Mouse (Mus musculus) frontal cortex, adult (tissue): ENCODE results near the gene Rptor.

Source experiments
- ATAC-seq: cut with Nextera tagmentation; 2 replicates; pipeline ENCODE4 v1.9.2; 2017; ENCODE audit warnings: mild to moderate bottlenecking, moderate library complexity, mixed read lengths; ENCODE audit not compliant: low TSS enrichment

The Rptor gene

GRCm38 (mm10) chr11:119607464-119607863 is 4.8 kb downstream of the Rptor start:
- no peak for ATAC-seq

DNA sequence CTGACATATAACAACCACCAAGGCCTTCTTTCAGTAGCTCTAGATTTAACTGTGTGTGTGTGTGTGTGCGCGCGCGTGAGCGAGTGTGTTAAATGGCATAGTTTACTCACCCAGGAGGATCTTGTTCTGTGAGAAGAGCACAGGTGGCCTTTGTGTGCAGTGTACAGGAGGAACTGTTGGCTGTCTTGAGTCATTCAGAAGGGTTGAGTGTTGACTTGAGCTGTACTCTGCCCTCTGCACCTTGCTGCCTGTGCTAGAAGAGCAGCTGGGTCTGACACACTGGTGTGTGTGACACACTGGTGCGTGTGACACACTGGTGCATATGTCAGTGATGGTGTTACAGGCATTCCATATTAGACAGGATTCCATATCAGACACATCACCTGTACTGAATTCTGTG is 8.8 kb downstream of the Rptor start:
- no peak for ATAC-seq

GRCm38 (mm10) chr11:119612179-119612578 is 9.5 kb downstream of the Rptor start:
- no peak for ATAC-seq

GRCm38 (mm10) chr11:119615087-119615486 is 12.4 kb downstream of the Rptor start:
- ATAC-seq = no peak

DNA sequence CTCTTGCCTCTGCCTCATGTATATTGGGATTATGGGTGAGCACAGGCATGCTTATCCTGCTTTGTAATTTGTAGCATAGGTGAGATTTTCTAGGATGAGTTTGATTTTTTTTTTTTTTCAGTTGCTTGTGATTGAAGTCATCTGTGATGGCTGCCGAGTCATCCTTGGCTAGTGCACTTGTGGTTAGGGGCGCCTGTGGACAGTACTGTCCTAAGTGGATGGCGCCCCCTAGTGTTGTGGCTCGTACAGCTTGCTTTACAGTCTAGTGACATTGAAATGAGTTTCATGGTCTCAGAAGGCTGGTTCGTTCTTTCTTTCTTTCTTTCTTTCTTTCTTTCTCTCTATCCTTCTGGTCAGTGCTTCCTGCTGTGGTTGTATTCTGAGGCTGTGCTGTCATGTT is 16.1 kb downstream of the Rptor start:
- ATAC-seq = no peak

DNA sequence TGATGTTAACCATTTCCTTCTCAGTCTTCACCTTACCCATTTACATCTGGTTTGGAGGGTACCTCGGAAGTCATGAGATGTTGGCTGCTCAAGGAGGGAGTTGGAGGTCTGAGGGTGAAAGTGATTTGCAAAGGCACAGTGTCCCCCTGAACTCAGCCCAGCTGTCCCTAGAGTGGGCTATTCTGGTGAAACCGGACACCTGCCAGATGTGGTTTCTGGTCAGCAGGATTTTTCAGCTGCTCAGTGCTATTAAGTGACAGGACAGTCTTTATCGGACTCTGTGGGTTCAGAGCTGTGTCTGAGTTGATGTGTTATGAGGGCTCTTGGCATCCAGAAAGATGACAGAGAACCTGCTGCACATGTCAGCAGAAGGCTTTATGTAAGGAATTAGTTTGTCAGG is 18.6 kb downstream of the Rptor start:
- ATAC-seq = no peak

- no peak for ATAC-seq
These were observed 21.1 kb downstream of the Rptor start for GRCm38 (mm10) chr11:119623800-119624199.

- no peak for ATAC-seq
These were observed 21.7 kb downstream of the Rptor start for GRCm38 (mm10) chr11:119624401-119624800.

DNA sequence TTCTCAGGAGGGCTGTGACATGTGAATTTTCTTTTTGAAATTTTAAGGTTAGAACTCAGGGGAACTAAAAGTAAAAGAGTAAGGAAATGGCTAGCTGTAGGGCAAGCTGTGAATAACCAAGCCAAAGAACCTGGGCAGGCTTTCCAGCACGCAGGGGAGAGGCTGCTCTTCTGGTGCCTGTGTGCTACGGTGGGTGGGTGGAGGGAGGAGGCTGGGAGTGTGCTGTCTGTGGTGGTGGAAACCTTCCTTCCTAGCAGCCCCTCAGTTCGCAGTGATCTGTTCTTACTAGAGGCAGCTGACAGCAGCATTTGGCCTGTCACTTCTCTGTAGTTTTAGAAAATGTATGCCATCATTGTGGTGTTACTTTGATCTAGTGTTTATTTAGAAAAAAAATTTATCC is 22.2 kb downstream of the Rptor start:
- ATAC-seq = peak; percentile 72; the same call in 1 of the 2 replicates

DNA sequence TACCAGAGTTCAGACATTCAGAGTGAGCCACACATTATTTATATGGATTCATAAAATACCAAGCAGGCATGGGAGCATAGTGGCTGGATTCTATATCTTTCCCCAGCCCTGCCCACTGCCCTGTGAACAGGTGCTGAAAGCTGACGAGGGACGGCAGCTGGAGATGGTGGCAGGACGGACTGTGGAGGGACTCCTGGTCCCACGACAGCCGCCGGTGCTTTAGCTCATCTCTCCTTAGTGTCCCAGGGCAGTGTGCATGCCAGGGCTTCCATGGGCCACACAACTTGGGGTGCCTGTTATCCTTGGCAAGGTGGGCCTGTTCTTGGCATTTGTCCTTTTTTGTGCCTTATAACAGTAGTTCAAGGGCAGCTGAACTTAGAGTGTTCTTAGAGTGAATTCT is 22.8 kb downstream of the Rptor start:
- no peak for ATAC-seq

DNA sequence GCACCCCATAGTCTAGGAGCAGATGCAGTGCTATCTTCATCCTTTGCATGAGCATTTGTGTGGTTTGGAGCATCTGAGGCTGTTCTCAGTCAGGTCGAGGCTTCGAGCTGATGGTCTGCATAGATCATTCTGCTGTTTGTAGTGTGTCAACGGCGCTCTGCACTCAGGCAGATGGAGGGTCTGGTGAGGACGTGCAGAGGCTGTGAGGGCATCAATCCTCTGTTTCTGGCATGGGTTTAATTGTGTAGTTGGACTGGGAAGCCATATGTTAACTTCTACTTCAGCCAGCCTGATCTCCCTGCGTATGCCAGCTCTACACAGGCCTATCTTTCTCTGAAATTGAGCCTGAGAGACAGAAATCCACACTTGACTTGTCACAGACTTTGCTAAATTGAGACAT is 23.2 kb downstream of the Rptor start:
- no peak for ATAC-seq

GRCm38 (mm10) chr11:119627243-119627642 is 24.5 kb downstream of the Rptor start:
- ATAC-seq = no peak

- ATAC-seq = no peak
These were observed 26.4 kb downstream of the Rptor start for GRCm38 (mm10) chr11:119629072-119629471.

DNA sequence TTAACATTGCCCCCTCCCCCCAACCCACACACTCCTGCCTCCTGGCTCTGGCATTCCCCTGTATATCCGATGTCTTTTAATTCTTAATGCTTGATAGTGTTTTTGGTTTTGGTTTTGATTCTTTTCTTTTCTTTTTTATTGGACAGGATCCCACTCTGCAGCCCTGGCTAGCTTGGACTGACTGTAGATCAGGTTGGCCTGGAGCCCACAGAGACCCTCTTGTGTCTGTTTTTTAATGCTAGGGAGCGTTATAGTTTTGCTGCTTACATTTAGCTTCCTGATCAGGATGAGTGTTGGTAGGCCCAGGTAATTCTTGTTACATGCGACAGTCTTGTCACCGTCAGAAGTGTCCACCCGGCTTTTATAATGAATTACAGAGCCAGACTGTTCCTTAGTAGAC is 27.6 kb downstream of the Rptor start:
- no peak for ATAC-seq

DNA sequence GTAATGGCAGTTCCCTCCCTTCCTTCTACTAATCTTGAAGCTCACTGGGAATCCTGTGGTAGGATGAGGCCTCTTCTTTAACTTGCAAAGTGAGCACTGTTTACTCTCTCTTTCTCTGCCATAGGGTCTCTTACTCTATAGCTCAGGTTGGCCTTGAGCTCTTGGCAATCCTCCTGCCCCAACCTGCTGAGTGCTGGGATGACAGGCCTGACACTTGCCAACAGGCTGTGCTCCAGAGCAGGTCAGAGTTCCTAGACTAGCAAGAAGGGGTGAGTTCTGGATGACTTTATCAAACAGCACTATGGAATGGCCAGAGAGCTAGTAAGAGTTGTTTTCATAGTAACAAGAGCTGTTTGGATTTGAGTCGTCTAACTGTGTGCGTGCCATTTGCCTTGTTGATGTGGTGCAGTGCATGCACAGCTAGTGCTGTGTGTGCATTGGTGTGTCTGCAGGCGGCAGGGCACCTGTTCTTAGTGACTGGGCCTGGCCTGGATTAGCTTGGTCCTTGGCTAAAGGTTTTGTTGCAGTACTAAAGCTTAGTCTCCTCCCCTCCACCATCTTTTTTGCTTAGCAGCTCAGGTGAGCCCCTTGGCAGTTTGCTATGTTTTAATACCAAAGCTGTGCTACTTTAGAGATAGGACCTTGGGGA is 28.6 kb downstream of the Rptor start:
- ATAC-seq = no peak

DNA sequence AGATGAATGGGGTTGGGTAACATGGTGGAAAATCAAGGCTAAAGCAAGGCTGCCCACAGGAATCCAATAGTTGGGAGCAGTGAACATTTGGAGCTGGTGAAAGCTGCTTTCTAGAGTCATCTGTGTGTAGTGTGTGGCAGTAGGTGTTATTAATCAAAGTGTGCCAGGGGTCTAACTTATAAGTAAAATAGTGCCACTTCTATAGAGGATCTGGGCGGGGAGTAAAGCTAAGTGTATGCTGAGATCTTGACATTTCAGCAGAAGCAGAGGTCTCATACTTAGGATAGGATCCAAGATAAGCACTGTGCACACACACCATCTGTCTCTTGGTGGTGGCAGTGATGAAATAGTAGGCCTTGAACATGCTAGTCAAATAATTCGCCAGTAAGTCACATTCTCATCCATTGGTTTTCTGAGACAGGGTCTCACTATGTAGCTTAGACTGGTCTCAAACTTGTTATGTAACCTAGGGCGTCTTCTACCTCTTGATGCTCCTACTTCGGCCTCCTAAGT is 33.7 kb downstream of the Rptor start:
- ATAC-seq = no peak

- peak; percentile 61; the same call in 1 of the 2 replicates for ATAC-seq
These were observed 34.8 kb downstream of the Rptor start for GRCm38 (mm10) chr11:119637519-119637918.

DNA sequence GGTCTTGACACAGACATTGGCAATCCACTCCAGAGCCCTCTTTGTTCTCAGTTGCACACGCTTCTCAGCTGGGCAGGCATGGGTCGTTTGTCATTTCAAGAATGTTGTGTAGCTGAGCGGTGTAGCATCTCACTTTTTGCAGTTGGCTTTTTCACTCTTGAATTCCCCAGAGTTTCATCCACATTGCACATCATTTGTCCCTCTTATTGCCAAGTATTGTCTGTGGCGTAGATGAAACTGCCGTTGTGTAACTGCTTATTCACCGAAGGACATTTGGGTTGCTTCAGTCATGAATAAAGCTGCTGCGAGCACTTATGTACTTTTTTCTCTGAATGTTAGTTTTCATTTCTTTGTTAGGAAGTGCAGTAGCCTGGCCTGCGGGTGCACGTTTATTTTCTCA is 37.8 kb downstream of the Rptor start:
- no peak for ATAC-seq

GRCm38 (mm10) chr11:119641831-119642381 is 39.2 kb downstream of the Rptor start:
- 0 out of 2 replicates have a peak, but pooled peaks have one; percentile 21 for ATAC-seq

DNA sequence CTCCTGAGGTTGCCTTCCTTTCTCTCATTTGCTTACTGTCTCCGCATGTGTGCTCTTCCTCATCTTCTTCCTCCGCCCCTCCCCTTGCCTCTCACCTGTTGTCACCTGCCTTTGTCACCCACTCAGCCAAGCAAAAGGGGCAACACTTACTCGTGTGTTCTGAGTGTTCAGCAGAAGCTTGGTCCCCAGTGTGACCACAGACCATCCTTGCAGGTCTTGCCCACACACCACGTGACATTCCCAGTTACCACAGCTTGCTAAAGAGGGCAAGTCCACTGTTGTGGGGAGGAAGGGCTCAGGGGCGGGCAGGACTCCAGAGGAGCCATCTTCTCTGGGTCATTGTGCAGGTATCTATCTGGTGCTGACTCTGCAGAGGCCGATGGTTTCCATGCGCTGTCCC is 40.6 kb downstream of the Rptor start:
- ATAC-seq = no peak

DNA sequence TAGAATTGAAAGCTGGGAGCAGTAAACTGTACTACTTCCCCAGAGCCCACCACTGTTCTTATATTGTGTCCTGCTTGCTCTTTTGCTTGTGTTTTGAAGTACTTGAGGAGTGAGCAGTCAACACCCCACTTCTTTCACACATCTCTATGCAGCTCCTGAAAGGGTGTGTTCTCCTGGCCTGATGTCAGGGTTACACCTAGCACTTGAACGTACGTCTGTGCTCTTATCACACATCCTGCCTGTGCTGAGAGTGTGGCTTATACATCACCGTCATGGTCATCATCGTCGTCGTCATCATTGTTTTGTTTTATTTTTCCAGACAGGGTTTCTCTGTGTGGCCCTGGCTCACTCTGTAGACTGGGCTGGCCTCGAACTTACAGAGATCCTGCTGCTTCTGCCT is 41.4 kb downstream of the Rptor start:
- no peak for ATAC-seq

- no peak; the same call in 1 of the 2 replicates for ATAC-seq
These were observed 42.1 kb downstream of the Rptor start for GRCm38 (mm10) chr11:119644612-119645379.

DNA sequence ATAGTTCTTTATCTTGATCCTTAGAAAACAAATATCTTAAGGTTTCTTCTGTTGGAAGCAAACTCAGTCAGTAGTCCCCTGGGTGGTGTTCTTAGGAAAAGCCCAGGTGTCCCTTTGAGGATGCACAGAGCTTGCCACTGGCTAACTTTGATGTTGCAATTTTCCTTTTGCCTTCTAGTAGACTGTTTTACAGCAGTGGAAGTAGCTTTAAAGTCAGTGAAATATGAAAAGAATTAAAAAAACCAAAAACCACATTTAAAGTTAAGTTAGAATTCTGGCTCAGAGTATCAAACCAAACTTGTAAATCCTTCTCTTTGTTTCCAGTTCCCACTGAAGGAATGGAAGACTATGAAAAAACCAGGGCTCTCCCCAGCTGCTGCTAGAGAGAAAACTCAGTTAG is 47.8 kb downstream of the Rptor start:
- ATAC-seq = no peak
